In genomic region chr7:103853090-103853489, GRCm38 (mm10) we compare ENCODE assay signal across 11 mouse cellular contexts. TPM values are rescaled to one million over a fixed set of nuclear protein-coding genes. Genes with fewer than 3 reads are reported as not detected.
DNase-seq lines count a peak whose midpoint lies in the region; ATAC-seq lines count a peak whose summit lies in the region.
"Had no signal": no experiment of that assay in that cellular context is flagged by ENCODE, and none has a peak within 500 bp of the region (broad histone marks: within the 10 kb centered on the region; RNA-seq: fewer than 3 reads in every experiment).

Gene Hbb-y, minus strand, starts transcription at chr7:103853216.

- no peaks in the 10 kb centered on the region for H3K27me3 ChIP-seq in erythroblast, embryonic 14.5 days (ENCODE audit: control insufficient read depth)
- H3K27me3 ChIP-seq in lung, embryonic 16.5 days (ENCODE audit: control insufficient read depth, insufficient read depth, low read depth, low read length), result no peaks in the 10 kb centered on the region
- no peaks in the 10 kb centered on the region for H3K27me3 ChIP-seq in limb, embryonic 12.5 days
- H3K27me3 ChIP-seq in stomach, embryonic 15.5 days (replicated peaks), result no peaks in the 10 kb centered on the region

- peaks cover 73% of the 10 kb centered on the region for H3K4me1 ChIP-seq in erythroblast, embryonic 14.5 days (ENCODE audit: control insufficient read depth)
- no peaks in the 10 kb centered on the region for H3K4me1 ChIP-seq in lung, embryonic 16.5 days (replicated peaks; ENCODE audit: control insufficient read depth, insufficient read depth, low read length)
- H3K4me1 ChIP-seq in limb, embryonic 12.5 days (replicated peaks), result no peaks in the 10 kb centered on the region
- H3K4me1 ChIP-seq in stomach, embryonic 15.5 days, result no peaks in the 10 kb centered on the region

- no peak within 1 kb of the TSS for H3K4me3 ChIP-seq in erythroblast, embryonic 14.5 days (replicated peaks)
- no peak within 1 kb of the TSS for H3K4me3 ChIP-seq in lung, embryonic 16.5 days (ENCODE audit: low read length)
- no peak within 1 kb of the TSS for H3K4me3 ChIP-seq in limb, embryonic 12.5 days (replicated peaks)
- no peak within 1 kb of the TSS for H3K4me3 ChIP-seq in stomach, embryonic 15.5 days (replicated peaks)

- H3K27ac ChIP-seq in lung, embryonic 16.5 days (ENCODE audit: low read length), result no peak within 1 kb of the TSS
- no peak within 1 kb of the TSS for H3K27ac ChIP-seq in limb, embryonic 12.5 days
- H3K27ac ChIP-seq in stomach, embryonic 15.5 days, result no peak within 1 kb of the TSS

- no peaks in the 10 kb centered on the region; the same call in 1 of the 2 replicates for H3K36me3 ChIP-seq in erythroblast, embryonic 14.5 days (ENCODE audit: control insufficient read depth)
- H3K36me3 ChIP-seq in lung, embryonic 16.5 days (ENCODE audit: control insufficient read depth, insufficient read depth, low read length), result no peaks in the 10 kb centered on the region
- H3K36me3 ChIP-seq in limb, embryonic 12.5 days, result no peaks in the 10 kb centered on the region
- H3K36me3 ChIP-seq in stomach, embryonic 15.5 days, result no peaks in the 10 kb centered on the region

- 53% methylated on average over 2 of the region's 2 CpGs for WGBS in lung, embryonic 16.5 days
- WGBS in limb, embryonic 12.5 days, result 63% methylated on average over 2 of the region's 2 CpGs
- WGBS in stomach, embryonic 15.5 days, result 57% methylated on average over 2 of the region's 2 CpGs

- H3K9ac ChIP-seq in lung, embryonic 16.5 days (ENCODE audit: low read length), result no peak within 1 kb of the TSS
- no peak within 1 kb of the TSS for H3K9ac ChIP-seq in limb, embryonic 12.5 days (replicated peaks)
- H3K9ac ChIP-seq in stomach, embryonic 15.5 days, result no peak within 1 kb of the TSS

- H3K9me3 ChIP-seq in erythroblast, embryonic 14.5 days (ENCODE audit: control insufficient read depth, low read length), result no peaks in the 10 kb centered on the region
- no peaks in the 10 kb centered on the region for H3K9me3 ChIP-seq in lung, embryonic 16.5 days (ENCODE audit: control insufficient read depth, low read length)
- no peaks in the 10 kb centered on the region for H3K9me3 ChIP-seq in limb, embryonic 12.5 days
- no peaks in the 10 kb centered on the region for H3K9me3 ChIP-seq in stomach, embryonic 15.5 days

- no peak within 1 kb of the TSS for H3K4me2 ChIP-seq in lung, embryonic 16.5 days (ENCODE audit: low read depth, low read length)
- H3K4me2 ChIP-seq in limb, embryonic 12.5 days, result no peak within 1 kb of the TSS
- H3K4me2 ChIP-seq in stomach, embryonic 15.5 days, result no peak within 1 kb of the TSS

- intact Hi-C loops in left cerebral cortex, postnatal 36 days (cut with DNase I), result no loop called here

- no peak for DNase-seq in lung, adult 18-20 months
- no peak for DNase-seq in left cerebral cortex, postnatal 36 days (ENCODE audit: low spot score in 2 of 2)
- no peak for DNase-seq in right cerebral cortex, postnatal 10 days (ENCODE audit: low spot score in 2 of 2)
- DNase-seq: adrenal gland, postnatal 36 days; layer of hippocampus, adult 9-11 months had no signal

- no peak for ATAC-seq in erythroblast, adult 5-6 weeks (replicated peaks; ENCODE audit: low FRiP score, poor library complexity, severe bottlenecking)
- no peak for ATAC-seq in lung, embryonic 16.5 days (ENCODE audit: low read depth)
- no peak for ATAC-seq in limb, embryonic 12.5 days (ENCODE audit: insufficient number of reproducible peaks, insufficient read depth, low FRiP score, low TSS enrichment, low read depth)
- ATAC-seq in stomach, embryonic 15.5 days (ENCODE audit: insufficient read depth, low FRiP score, low read depth), result no peak

RNA-seq across cellular contexts. Expression of gene Hbb-y, which starts in this region (rescaled TPM):
- polyA plus RNA-seq in erythroblast, embryonic 14.5 days (2012), result 85.0 and 543 TPM in 2 replicates
- 2.9 and 8.6 TPM in 2 replicates for total RNA-seq in erythroblast, adult 5-6 weeks (2015; ENCODE audit: low replicate concordance)
- total RNA-seq in erythroblast, adult 5-6 weeks (2017; ENCODE audit: low replicate concordance), result not detected in 2 replicates
- 176 and 183 TPM in 2 replicates for polyA plus RNA-seq in lung, embryonic 16.5 days (2015; fragmentation: Nextera tagmentation; extraction: Ambion mirVana)
- 8,935 and 9,118 TPM in 2 replicates for polyA plus RNA-seq in limb, embryonic 12.5 days (2016; fragmentation: Nextera tagmentation; extraction: Ambion mirVana)
- polyA plus RNA-seq in stomach, embryonic 15.5 days (2015; fragmentation: Nextera tagmentation; extraction: Ambion mirVana), result 247 and 357 TPM in 2 replicates
- total RNA-seq in left cerebral cortex, postnatal 36 days (2021), result not detected
- total RNA-seq: adrenal gland, postnatal 36 days; megakaryocyte-erythroid progenitor cell, adult 5-6 weeks had no signal

Comparison
In these comparisons a context has a peak if more than half of its experiments do, and no peak if none do; other contexts are left out.
1. RNA of gene Hbb-y (polyA plus RNA-seq): 8,935 to 9,118 TPM in limb, embryonic 12.5 days; 247 to 357 TPM in stomach, embryonic 15.5 days, 176 to 183 TPM in lung, embryonic 16.5 days and 85.0 to 543 TPM in erythroblast, embryonic 14.5 days; every median in the first group is over 10 times any median in the second.